Mouse (Mus musculus) spleen, adult 2 months (tissue): ENCODE measurements around the gene Slain2. TPM values are rescaled to one million over a fixed set of nuclear protein-coding genes. Genes with fewer than 3 reads are reported as not detected.
"Not testable (repeated sequence)": the region's sequence is repeated elsewhere in the genome, so short reads cannot be mapped to it uniquely, and the experiment has no call there.

Source experiments
- DNase-seq, 2 experiments: peaks; one replicate each; pipeline versions ENCODE4 v3.0.0 to v3.0.0-alpha.2; 2012 to 2021; ENCODE audit warnings: low spot score in 2 of 2, low read depth in 1 of 2
- H3K27ac ChIP-seq: fragments of 200-500 bp; 2 replicates; pipeline ENCODE4 v1.5.1; 2012; ENCODE audit warnings: low read length, inconsistent platforms; ENCODE audit not compliant: insufficient read depth
- H3K27me3 ChIP-seq: fragments of 200-500 bp; 2 replicates; pipeline ENCODE4 v1.6.1; 2012; ENCODE audit warnings: mild to moderate bottlenecking, moderate library complexity, low read length, inconsistent platforms; ENCODE audit not compliant: control insufficient read depth, insufficient read depth
- H3K36me3 ChIP-seq: fragments of 200-500 bp; 2 replicates; pipeline ENCODE4 v1.6.1; 2012; ENCODE audit warnings: mild to moderate bottlenecking, low read length, inconsistent platforms; ENCODE audit not compliant: control insufficient read depth, insufficient read depth
- H3K4me1 ChIP-seq: fragments of 200-500 bp; 2 replicates; pipeline ENCODE4 v1.6.1; 2011; ENCODE audit warnings: inconsistent platforms; ENCODE audit not compliant: control insufficient read depth, insufficient read depth, insufficient read length
- H3K4me3 ChIP-seq: fragments of 200-500 bp; 2 replicates; pipeline ENCODE4 v1.5.1; 2011; ENCODE audit warnings: mild to moderate bottlenecking, inconsistent platforms; ENCODE audit not compliant: insufficient read depth, insufficient read length; ENCODE audit errors: extremely low read depth
- CTCF ChIP-seq: fragments of 200-500 bp; IDR thresholded peaks from 2 replicates; pipeline ENCODE4 v1.5.1; 2011; ENCODE audit warnings: mild to moderate bottlenecking, inconsistent platforms; ENCODE audit not compliant: insufficient read depth, insufficient read length, insufficient replicate concordance; ENCODE audit errors: extremely low read depth
- POLR2A ChIP-seq: fragments of 200-500 bp; IDR thresholded peaks from 2 replicates; pipeline ENCODE4 v1.6.1; 2011; ENCODE audit warnings: low read depth, low read length, inconsistent platforms
- WGBS: fragments of 180-500 bp; shearing (Covaris S2); methylation state at CpG from one replicate; pipeline ENCODE4 v1.1.7; 2018; 5-methylcytosine and 5-hydroxymethylcytosine counted together
- polyA plus RNA-seq: library from polyadenylated mRNA; depleted of rRNA; stranded (reverse); fragments of >200 nt; gene quantifications from 2 replicates; pipeline ENCODE4 v1.2.3, GENCODE M21; 2012

Slain2 gene
- polyA plus RNA-seq, 1 experiment = 10.8 TPM

DNA sequence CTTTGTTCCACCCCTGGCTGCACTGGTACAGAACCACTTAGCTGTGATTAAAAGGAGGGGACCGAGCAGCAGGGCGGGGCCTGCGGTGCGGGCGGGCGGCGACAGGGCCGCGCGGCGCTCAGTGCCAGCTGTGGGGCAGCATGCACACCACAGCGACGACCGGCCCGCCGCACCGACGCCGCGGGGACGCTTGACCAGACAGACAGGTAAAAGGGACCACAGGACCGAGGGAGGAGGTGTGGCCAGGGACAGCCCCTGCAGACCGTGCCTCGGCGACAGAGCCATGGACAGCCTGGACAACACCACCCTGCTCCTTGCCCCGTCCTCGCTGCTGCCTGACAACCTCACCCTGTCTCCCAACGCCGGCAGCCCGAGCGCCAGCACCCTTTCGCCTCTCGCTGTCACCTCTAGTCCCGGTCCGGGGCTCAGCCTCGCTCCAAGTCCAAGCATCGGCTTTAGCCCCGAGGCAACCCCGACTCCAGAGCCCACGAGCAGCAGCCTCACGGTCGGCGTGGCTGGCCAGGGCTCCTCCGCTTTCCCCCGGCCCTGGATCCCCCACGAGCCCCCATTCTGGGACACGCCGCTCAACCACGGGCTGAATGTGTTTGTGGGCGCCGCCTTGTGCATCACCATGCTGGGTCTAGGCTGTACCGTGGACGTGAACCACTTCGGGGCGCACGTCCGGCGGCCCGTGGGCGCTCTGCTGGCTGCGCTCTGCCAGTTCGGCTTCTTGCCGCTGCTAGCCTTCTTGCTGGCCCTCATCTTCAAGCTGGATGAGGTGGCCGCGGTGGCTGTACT is 92.9 kb downstream of the Slain2 start, which contains the start of gene Slc10a4:
TSS of gene Slc10a4 (plus strand) at position 100 of the 798 bp plus-strand sequence.
- Histone ChIP-seq H3K27ac (no peak within 1 kb of the TSS), H3K27me3 (peaks cover 10% of the 10 kb centered on the region), H3K4me1 (peaks cover 5% of the 10 kb centered on the region), H3K36me3 (no peaks in the 10 kb centered on the region), H3K4me3 (no peak within 1 kb of the TSS)
- no peak for TF ChIP-seq POLR2A
- no peak for TF ChIP-seq CTCF
- no peak for DNase-seq
- WGBS = 11% methylated on average over 65 of the region's 65 CpGs

DNA sequence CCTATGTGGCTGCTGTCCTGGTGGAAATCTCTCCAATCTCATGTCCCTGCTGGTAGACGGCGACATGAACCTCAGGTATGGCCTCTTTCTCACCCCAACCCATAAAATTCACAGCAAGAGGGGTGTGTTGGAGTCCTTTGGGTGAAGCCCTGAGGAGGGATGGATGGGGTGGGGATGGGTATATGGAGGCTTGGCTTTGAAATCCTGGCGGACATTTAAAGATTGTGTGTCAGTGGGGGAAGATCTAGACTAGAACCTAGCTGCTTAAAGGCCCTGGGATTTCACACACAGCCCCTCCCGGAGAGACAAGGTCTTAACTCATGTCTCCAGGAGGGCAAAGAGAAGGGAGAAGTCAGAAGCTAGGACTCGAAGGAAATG is 93.5 kb downstream of the Slain2 start:
- 46% methylated on average over 5 of the region's 5 CpGs for WGBS
- H3K4me3 ChIP-seq = no peak overlapping the region
- peaks cover 10% of the 10 kb centered on the region for H3K27me3 ChIP-seq

DNA sequence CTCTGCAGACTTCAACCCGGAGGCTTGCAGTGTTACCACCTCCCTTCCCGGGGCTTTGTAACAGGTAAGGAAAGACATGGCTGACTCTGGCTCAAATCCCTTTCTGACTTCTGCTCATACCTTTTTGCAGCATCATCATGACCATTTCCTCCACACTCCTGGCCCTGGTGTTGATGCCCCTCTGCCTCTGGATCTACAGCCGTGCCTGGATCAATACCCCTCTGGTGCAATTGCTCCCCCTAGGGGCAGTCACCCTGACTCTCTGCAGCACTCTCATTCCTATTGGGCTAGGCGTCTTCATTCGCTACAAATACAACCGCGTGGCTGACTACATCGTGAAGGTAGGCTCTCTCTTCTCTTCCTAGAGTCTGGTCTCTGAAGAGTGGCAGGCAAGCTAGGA is 94.1 kb downstream of the Slain2 start:
- not testable (repeated sequence) for DNase-seq, H3K36me3 ChIP-seq, H3K4me1 ChIP-seq, H3K27ac ChIP-seq, H3K4me3 ChIP-seq
- peak; percentile 15; the same call in 1 of the 2 replicates for TF ChIP-seq CTCF
- peaks cover 10% of the 10 kb centered on the region for H3K27me3 ChIP-seq
- WGBS = 40% methylated on average over 8 of the region's 8 CpGs

More for the DNA sequence above, 93.5 kb downstream of the Slain2 start:
- peaks cover 5% of the 10 kb centered on the region for H3K4me1 ChIP-seq
- no peak overlapping the region for H3K27ac ChIP-seq
- TF ChIP-seq POLR2A (no peak), CTCF (no peak)
- H3K36me3 ChIP-seq = no peaks in the 10 kb centered on the region
- no peak for DNase-seq

DNA sequence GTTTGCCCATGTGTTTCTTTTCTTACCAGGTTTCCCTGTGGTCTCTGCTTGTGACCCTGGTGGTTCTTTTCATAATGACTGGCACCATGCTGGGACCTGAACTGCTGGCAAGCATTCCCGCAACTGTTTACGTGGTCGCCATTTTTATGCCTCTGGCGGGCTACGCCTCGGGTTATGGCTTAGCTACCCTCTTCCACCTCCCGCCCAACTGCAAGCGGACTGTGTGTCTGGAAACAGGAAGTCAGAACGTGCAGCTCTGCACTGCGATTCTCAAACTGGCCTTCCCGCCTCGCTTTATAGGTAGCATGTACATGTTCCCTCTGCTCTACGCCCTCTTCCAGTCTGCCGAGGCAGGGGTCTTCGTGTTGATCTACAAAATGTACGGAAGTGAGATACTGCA is 97.7 kb downstream of the Slain2 start:
- not testable (repeated sequence) for H3K27me3 ChIP-seq, H3K27ac ChIP-seq, H3K36me3 ChIP-seq, H3K4me1 ChIP-seq, DNase-seq, H3K4me3 ChIP-seq
- 83% methylated on average over 16 of the region's 16 CpGs for WGBS

DNA sequence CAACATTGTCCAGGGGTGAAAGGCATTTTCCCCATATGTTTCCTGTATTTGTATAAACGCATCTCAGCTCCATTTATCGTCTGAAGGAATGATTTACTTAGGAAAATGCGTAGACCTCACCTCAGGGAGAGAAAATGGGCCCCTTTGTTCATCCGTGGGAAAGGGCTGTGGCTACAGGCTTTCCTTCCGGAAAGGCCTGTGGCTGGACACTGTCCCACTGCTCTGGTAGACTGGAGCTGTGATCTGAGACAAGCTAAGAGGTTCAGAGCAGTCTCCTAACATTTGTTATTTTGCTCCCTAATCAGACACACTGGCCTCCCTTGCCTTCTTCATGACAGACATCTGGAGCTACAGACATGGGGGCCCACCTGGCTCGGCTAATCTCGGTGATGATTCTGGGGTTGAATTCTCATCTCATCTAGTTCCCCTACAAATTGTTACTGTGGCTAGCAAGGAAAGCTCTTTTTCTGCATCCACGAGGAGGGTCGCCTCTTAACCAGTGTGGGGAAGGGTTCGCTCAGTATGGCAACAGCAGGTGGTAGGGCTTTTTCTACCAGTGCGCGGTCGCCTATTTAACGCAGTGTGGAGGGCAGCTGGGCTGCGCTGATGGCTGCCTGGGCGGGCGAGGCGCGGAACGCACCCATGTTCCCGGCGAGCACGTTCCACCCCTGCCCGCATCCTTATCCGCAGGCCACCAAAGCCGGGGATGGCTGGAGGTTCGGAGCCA is 98.9 kb downstream of the Slain2 start:
- H3K27ac ChIP-seq, H3K36me3 ChIP-seq, H3K4me1 ChIP-seq, H3K4me3 ChIP-seq, DNase-seq, H3K27me3 ChIP-seq: not testable (repeated sequence)
- 21% methylated on average over 25 of the region's 27 CpGs for WGBS

DNA sequence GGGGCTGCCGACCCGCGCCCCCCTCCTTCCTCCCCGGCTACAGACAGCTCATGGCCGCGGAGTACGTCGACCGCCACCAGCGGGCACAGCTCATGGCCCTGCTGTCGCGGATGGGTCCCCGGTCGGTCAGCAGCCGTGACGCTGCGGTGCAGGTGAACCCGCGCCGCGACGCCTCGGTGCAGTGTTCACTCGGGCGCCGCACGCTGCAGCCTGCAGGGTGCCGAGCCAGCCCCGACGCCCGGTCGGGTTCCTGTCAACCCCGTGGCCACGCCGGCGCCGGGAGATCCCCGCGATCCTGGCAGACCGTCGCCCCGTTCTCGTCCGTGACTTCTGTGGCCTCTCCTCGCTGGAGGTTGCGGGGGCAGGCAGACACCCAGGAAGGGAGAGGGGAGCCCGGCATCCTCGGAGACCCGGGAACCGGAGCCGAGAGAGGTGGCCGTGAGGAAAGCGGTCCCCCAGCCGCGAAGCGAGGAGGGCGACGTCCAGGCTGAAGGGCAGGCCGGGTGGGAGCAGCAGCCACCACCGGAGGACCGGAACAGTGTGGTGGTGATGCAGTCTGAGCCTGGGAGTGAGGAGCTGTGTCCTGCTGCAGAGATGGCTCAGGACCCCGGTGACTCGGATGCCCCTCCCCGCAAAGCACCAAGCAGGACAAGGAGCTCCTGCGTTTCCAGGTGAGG is 99.6 kb downstream of the Slain2 start:
- 4% methylated on average over 37 of the region's 65 CpGs for WGBS
- DNase-seq, H3K27ac ChIP-seq, H3K4me1 ChIP-seq, H3K36me3 ChIP-seq, H3K27me3 ChIP-seq: not testable (repeated sequence)
- H3K4me3 ChIP-seq = peak overlapping the region; percentile 21; the same call in 1 of the 2 replicates

DNA sequence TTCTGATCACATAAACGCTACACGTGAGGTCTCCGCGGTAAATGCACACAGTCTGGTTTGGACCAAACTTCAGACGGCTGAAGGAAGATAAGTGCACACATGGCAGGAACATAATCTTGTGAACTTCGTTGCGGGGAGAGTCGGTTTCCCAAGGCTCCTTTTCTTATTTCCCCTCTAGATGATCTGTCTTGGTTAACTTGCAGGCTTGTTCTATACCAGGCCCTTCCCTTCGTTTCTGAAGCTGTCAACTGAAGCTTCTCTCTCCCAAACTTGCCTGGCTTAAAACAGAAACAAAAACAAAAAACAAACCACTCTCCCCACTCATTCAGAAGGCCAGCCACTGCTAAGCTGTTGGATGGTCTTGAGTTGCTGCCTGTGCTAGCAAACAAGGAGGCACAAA is 100.6 kb downstream of the Slain2 start:
- Histone ChIP-seq H3K36me3 (no peaks in the 10 kb centered on the region), H3K27me3 (0 out of 2 replicates have a peak, but pooled peaks cover 1% of the 10 kb centered on the region), H3K4me3 (no peak overlapping the region), H3K4me1 (no peaks in the 10 kb centered on the region), H3K27ac (no peak overlapping the region)
- no peak for DNase-seq
- WGBS = 59% methylated on average over 9 of the region's 9 CpGs
- no peak for TF ChIP-seq CTCF
